Mouse (Mus musculus): ENCODE measurements around the gene Plk4. TPM values are rescaled to one million over a fixed set of nuclear protein-coding genes. Genes with fewer than 3 reads are reported as not detected.

Plk4 gene
- 0.94 and 3.6 TPM in 2 replicates for polyA plus RNA-seq (2012; rRNA removed; ENCODE audit: low replicate concordance)

DNA sequence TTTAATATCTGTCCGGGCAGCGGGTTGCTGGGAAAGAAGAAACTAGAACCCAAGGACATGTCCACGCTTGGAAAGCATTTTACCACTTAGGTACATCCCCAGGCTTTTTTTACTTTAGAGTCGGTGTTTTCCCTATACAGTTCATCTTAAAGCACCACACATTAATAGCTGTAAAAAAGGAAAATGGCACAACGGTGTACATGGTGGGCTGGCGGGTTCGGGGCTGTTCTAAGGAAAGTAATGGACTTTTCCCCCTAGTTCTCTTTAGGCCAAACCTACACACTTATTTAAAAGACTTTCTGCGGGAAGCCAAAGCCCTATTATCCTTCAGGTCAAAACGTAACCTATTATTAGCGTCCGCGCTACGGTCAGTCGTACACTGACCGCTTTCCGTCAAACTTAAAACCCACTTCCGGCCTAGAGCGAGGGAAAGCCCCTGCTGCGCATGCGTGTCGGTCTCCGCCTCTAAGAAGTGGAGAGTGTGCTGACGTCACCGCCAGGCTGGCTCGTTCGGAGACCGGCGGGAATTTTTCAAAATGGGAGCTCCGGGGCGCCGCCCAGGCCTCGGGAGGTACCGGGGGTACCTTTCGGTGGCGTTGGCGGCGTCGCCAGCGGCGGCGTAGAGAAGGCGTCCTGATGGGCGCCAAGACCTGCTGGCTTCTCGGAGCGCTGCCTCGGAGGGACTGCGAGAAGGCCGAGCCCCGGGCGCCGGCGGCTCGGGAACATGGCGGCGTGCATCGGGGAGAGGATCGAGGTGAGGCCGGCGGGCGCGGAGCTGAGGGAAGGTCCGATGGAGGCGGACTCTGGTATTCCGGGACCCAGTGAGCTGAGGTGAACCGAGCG lies at the start of gene Plk4:
TSS of gene Plk4 (plus strand) at position 490 of the 843 bp plus-strand sequence.

DNA sequence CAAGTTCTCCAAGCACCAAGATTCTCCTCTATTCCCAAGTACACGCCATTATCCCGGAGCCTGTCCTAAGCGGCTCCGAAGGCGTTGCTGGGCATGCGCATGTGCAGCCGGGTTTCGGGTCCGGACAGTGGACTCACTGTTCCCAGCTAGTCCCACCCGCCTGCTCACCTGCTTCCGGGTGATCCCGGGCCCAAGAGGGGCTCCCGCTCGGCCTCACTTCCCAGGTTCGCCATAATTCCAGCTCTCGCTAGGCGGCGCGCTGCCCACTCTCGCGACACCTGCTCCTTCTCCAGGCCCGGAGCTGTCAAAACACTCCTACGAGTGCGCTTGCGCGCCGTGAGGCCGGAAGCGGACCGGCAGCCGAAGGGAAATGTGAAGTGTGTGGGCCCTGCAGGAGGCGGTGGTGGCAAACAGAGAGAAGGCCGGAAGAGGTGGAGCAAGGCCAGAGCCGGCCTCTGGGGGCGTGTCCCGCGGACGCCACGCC lies 46.7 kb downstream of the Plk4 start, which contains the start of gene Mfsd8:
TSS of gene Mfsd8 (minus strand) at position 414 of the 484 bp plus-strand sequence.

DNA sequence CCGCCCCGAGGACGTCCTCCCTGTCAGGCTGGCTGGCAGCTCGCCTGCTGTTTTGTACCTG lies 47.0 kb downstream of the Plk4 start, which contains the start of gene Abhd18:
TSS of gene Abhd18 (plus strand) at position 14 of the 61 bp plus-strand sequence.

Other genes with a start within 250 kb of the Plk4 start
- not detected in 2 replicates for gene Slc25a31, start 91.2 kb upstream of the Plk4 start, polyA plus RNA-seq (2012; rRNA removed; ENCODE audit: low replicate concordance)
- gene Hspa4l, start 55.5 kb upstream of the Plk4 start, polyA plus RNA-seq (2012; rRNA removed; ENCODE audit: low replicate concordance), result 2.9 and 8.6 TPM in 2 replicates
- gene Mfsd8, start 46.9 kb downstream of the Plk4 start, polyA plus RNA-seq (2012; rRNA removed; ENCODE audit: low replicate concordance), result 0.61 and 1.3 TPM in 2 replicates
- 0.77 and 0.99 TPM in 2 replicates for gene Abhd18, start 47.0 kb downstream of the Plk4 start, polyA plus RNA-seq (2012; rRNA removed; ENCODE audit: low replicate concordance)
- not detected in 2 replicates for gene 1700034I23Rik, start 102.5 kb downstream of the Plk4 start, polyA plus RNA-seq (2012; rRNA removed; ENCODE audit: low replicate concordance)
- gene Larp1b, start 149.8 kb downstream of the Plk4 start, polyA plus RNA-seq (2012; rRNA removed; ENCODE audit: low replicate concordance), result 9.8 and 24.1 TPM in 2 replicates